ENCODE assay signal across 7 mouse cellular contexts in the genomic region with DNA sequence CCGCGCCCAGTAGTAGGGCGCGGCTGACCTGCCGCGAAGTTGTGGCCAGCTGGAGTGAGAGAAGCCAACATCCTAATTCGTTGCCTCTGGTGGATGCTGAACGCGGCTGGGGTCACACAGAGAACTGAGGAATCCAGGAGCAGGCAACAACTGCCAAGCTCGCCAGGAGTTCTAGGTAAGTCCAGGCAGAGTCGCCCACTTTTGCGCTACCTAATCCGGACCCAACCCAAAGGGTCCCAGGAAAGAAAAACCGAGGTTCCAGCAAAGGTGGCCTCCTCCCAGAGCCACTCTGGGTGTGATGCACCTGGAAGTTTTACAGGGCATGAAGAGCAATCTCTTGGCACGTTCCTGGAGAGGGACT. TPM values are rescaled to one million over a fixed set of nuclear protein-coding genes. Genes with fewer than 3 reads are reported as not detected.
DNase-seq lines count a peak whose midpoint lies in the region; ATAC-seq and TF ChIP-seq lines count a peak whose summit lies in the region.

No protein-coding gene starts in this region.

- TF ChIP-seq CTCF in kidney, postnatal 0 days (IDR thresholded peaks at IDR 0.05; ENCODE audit: low read depth) = no peak

- no peaks in the 10 kb centered on the region for H3K36me3 ChIP-seq in kidney, postnatal 0 days (ENCODE audit: insufficient read depth, low read length)
- H3K36me3 ChIP-seq in forebrain, embryonic 12.5 days (replicated peaks) = no peaks in the 10 kb centered on the region
- no peaks in the 10 kb centered on the region for H3K36me3 ChIP-seq in hindbrain, embryonic 15.5 days
- no peaks in the 10 kb centered on the region for H3K36me3 ChIP-seq in neural tube, embryonic 14.5 days (ENCODE audit: control insufficient read depth, insufficient read depth, low read length)

- H3K27ac ChIP-seq in kidney, postnatal 0 days = no peak overlapping the region
- no peak overlapping the region for H3K27ac ChIP-seq in forebrain, embryonic 12.5 days
- no peak overlapping the region for H3K27ac ChIP-seq in hindbrain, embryonic 15.5 days (replicated peaks)
- H3K27ac ChIP-seq in neural tube, embryonic 14.5 days (ENCODE audit: low read depth, low read length) = no peak overlapping the region

- peaks cover 15% of the 10 kb centered on the region for H3K27me3 ChIP-seq in kidney, postnatal 0 days (ENCODE audit: insufficient read depth, low read length)
- peaks cover 45% of the 10 kb centered on the region for H3K27me3 ChIP-seq in forebrain, embryonic 12.5 days
- peaks cover 14% of the 10 kb centered on the region for H3K27me3 ChIP-seq in hindbrain, embryonic 15.5 days
- H3K27me3 ChIP-seq in neural tube, embryonic 14.5 days (ENCODE audit: control insufficient read depth, insufficient read depth, low read length) = no peaks in the 10 kb centered on the region; the same call in 1 of the 2 replicates

- ATAC-seq in kidney, postnatal 0 days (replicated peaks; ENCODE audit: low FRiP score, low read depth) = no peak
- no peak for ATAC-seq in forebrain, embryonic 12.5 days (ENCODE audit: low FRiP score)
- no peak for ATAC-seq in hindbrain, embryonic 15.5 days (ENCODE audit: low FRiP score, low read depth)
- ATAC-seq in neural tube, embryonic 14.5 days (ENCODE audit: low read depth) = 0 out of 2 replicates have a peak, but pooled peaks have one; percentile 23

- 0 out of 2 replicates have a peak overlapping the region, but pooled peaks have one; percentile 4 for H3K4me3 ChIP-seq in kidney, postnatal 0 days (replicated peaks; ENCODE audit: low read depth, low read length)
- H3K4me3 ChIP-seq in forebrain, embryonic 12.5 days (replicated peaks) = peak overlapping the region; percentile 49
- H3K4me3 ChIP-seq in hindbrain, embryonic 15.5 days = peak overlapping the region; percentile 59
- peak overlapping the region; percentile 58 for H3K4me3 ChIP-seq in neural tube, embryonic 14.5 days (ENCODE audit: low read depth, low read length)

- 9% methylated on average over 15 of the region's 15 CpGs for WGBS in kidney, postnatal 0 days
- 6% methylated on average over 15 of the region's 15 CpGs for WGBS in forebrain, embryonic 12.5 days
- WGBS in hindbrain, embryonic 15.5 days = 5% methylated on average over 15 of the region's 15 CpGs
- 7% methylated on average over 15 of the region's 15 CpGs for WGBS in neural tube, embryonic 14.5 days

- H3K9me3 ChIP-seq in kidney, postnatal 0 days (replicated peaks; ENCODE audit: low read length) = no peaks in the 10 kb centered on the region
- no peaks in the 10 kb centered on the region for H3K9me3 ChIP-seq in forebrain, embryonic 12.5 days
- H3K9me3 ChIP-seq in hindbrain, embryonic 15.5 days = no peaks in the 10 kb centered on the region
- H3K9me3 ChIP-seq in neural tube, embryonic 14.5 days (ENCODE audit: control insufficient read depth, low read length) = no peaks in the 10 kb centered on the region

- no peaks in the 10 kb centered on the region for H3K4me1 ChIP-seq in kidney, postnatal 0 days (replicated peaks; ENCODE audit: insufficient read depth, low read length)
- peaks cover 12% of the 10 kb centered on the region for H3K4me1 ChIP-seq in forebrain, embryonic 12.5 days
- H3K4me1 ChIP-seq in hindbrain, embryonic 15.5 days (replicated peaks) = peaks cover 23% of the 10 kb centered on the region
- no peaks in the 10 kb centered on the region; the same call in 1 of the 2 replicates for H3K4me1 ChIP-seq in neural tube, embryonic 14.5 days (ENCODE audit: control insufficient read depth, insufficient read depth, low read length)

- DNase-seq in kidney, postnatal 0 days (ENCODE audit: low spot score) = no peak
- no peak for DNase-seq in kidney, postnatal 14 days
- DNase-seq in gastrocnemius, adult 8-10 months (ENCODE audit: low spot score in 2 of 2) = no peak
- DNase-seq in lung, postnatal 4 days = no peak

- H3K9ac ChIP-seq in kidney, postnatal 0 days (ENCODE audit: low read depth, low read length) = no peak overlapping the region
- 0 out of 2 replicates have a peak overlapping the region, but pooled peaks have one; percentile 59 for H3K9ac ChIP-seq in forebrain, embryonic 12.5 days
- H3K9ac ChIP-seq in hindbrain, embryonic 15.5 days = peak overlapping the region; percentile 56
- H3K9ac ChIP-seq in neural tube, embryonic 14.5 days (replicated peaks; ENCODE audit: low read depth, low read length) = peak overlapping the region; percentile 87

- H3K4me2 ChIP-seq in kidney, postnatal 0 days (ENCODE audit: low read length) = peak overlapping the region; percentile 27; the same call in 1 of the 2 replicates
- peak overlapping the region; percentile 81 for H3K4me2 ChIP-seq in forebrain, embryonic 12.5 days
- H3K4me2 ChIP-seq in hindbrain, embryonic 15.5 days = peak overlapping the region; percentile 86
- peak overlapping the region; percentile 77 for H3K4me2 ChIP-seq in neural tube, embryonic 14.5 days (ENCODE audit: low read depth, low read length)

RNA-seq across cellular contexts. Expression of a gene that starts 0.5 kb away (rescaled TPM):
- polyA plus RNA-seq in kidney, postnatal 0 days (2015; fragmentation: Nextera tagmentation; extraction: Ambion mirVana) = 3.3 and 3.9 TPM in 2 replicates
- polyA plus RNA-seq in forebrain, embryonic 12.5 days (2016; fragmentation: Nextera tagmentation; extraction: Ambion mirVana) = 16.2 and 16.4 TPM in 2 replicates
- 215 and 254 TPM in 2 replicates for polyA plus RNA-seq in hindbrain, embryonic 15.5 days (2015; fragmentation: Nextera tagmentation; extraction: Ambion mirVana)
- 292 and 339 TPM in 2 replicates for polyA plus RNA-seq in neural tube, embryonic 14.5 days (2014; fragmentation: Nextera tagmentation; extraction: Ambion mirVana)
- 100 to 1,000 TPM; 236 to 270 (median 260) TPM for total RNA-seq in gastrocnemius, adult 8-10 months (2022)

Comparison
In these comparisons a context has a peak if more than half of its experiments do, and no peak if none do; other contexts are left out.
1. H3K4me2 ChIP-seq: peak in every context shown above with its lines; median percentile 86 in hindbrain, embryonic 15.5 days; 81 in forebrain, embryonic 12.5 days; 77 in neural tube, embryonic 14.5 days; 27 in kidney, postnatal 0 days.
2. H3K4me3 ChIP-seq: peak in every context shown above with its lines; median percentile 59 in hindbrain, embryonic 15.5 days; 58 in neural tube, embryonic 14.5 days; 49 in forebrain, embryonic 12.5 days; 4 in kidney, postnatal 0 days.
3. RNA of a gene that starts 0.5 kb away (polyA plus RNA-seq): 292 to 339 TPM in neural tube, embryonic 14.5 days and 215 to 254 TPM in hindbrain, embryonic 15.5 days; 16.2 to 16.4 TPM in forebrain, embryonic 12.5 days and 3.3 to 3.9 TPM in kidney, postnatal 0 days; every median in the first group is over 10 times any median in the second.